Mouse (Mus musculus) liver, embryonic 13.5 days (tissue): ENCODE measurements around the gene Syk. TPM values are rescaled to one million over a fixed set of nuclear protein-coding genes. Genes with fewer than 3 reads are reported as not detected.

Experiments used
- ATAC-seq: fragments of 200-750 bp; cut with Nextera tagmentation; 2 replicates; pipeline ENCODE4 v1.8.0; 2017; ENCODE audit warnings: low read depth, mild to moderate bottlenecking, moderate number of reproducible peaks, moderate library complexity
- DNase-seq: peaks from one replicate; pipeline ENCODE4 v3.0.0; 2022
- H3K27ac ChIP-seq: fragments of 300-500 bp; sonication (generic); 2 replicates; pipeline ENCODE4 v1.5.1; 2015; ENCODE audit warnings: moderate library complexity, mild to moderate bottlenecking, inconsistent platforms
- H3K27me3 ChIP-seq: fragments of 300-500 bp; sonication (generic); 2 replicates; pipeline ENCODE4 v1.6.1; 2015; ENCODE audit warnings: mild to moderate bottlenecking, inconsistent platforms
- H3K36me3 ChIP-seq: fragments of 300-500 bp; sonication (generic); 2 replicates; pipeline ENCODE4 v1.6.1; 2015; ENCODE audit warnings: mild to moderate bottlenecking, inconsistent platforms
- H3K4me1 ChIP-seq: fragments of 300-500 bp; sonication (generic); replicated peaks from 2 replicates; pipeline ENCODE4 v1.6.1; 2015; ENCODE audit warnings: inconsistent platforms
- H3K4me2 ChIP-seq: fragments of 300-500 bp; sonication (generic); 2 replicates; pipeline ENCODE4 v1.6.1; 2015; ENCODE audit warnings: inconsistent platforms, mild to moderate bottlenecking, moderate library complexity
- H3K4me3 ChIP-seq: fragments of 300-500 bp; sonication (generic); replicated peaks from 2 replicates; pipeline ENCODE4 v1.5.1; 2015; ENCODE audit warnings: mild to moderate bottlenecking, inconsistent platforms
- H3K9ac ChIP-seq: fragments of 300-500 bp; sonication (generic); 2 replicates; pipeline ENCODE4 v1.6.1; 2015; ENCODE audit warnings: mild to moderate bottlenecking, inconsistent platforms
- H3K9me3 ChIP-seq: fragments of 300-500 bp; sonication (generic); replicated peaks from 2 replicates; pipeline ENCODE4 v1.6.1; 2016; ENCODE audit warnings: inconsistent platforms
- WGBS: fragments of 180-500 bp; shearing (Covaris S2); methylation state at CpG from one replicate; pipeline ENCODE4 v1.1.7; 2015; ENCODE audit not compliant: insufficient replicate concordance; 5-methylcytosine and 5-hydroxymethylcytosine counted together
- polyA plus RNA-seq: library from polyadenylated mRNA; unstranded; fragments of >200 nt; fragmentation: Nextera tagmentation; extraction: Ambion mirVana; gene quantifications from 2 replicates; pipeline ENCODE4 v1.2.1, GENCODE M21; 2015

Gene Syk
- polyA plus RNA-seq, 1 experiment from 2014 or later: 4.4 TPM

- H3K4me2 ChIP-seq: no peak overlapping the region
- H3K9me3 ChIP-seq: no peaks in the 10 kb centered on the region
- no peak overlapping the region for H3K4me3 ChIP-seq
- H3K27ac ChIP-seq: no peak overlapping the region
- no peaks in the 10 kb centered on the region for H3K4me1 ChIP-seq
- no peaks in the 10 kb centered on the region for H3K27me3 ChIP-seq
- 51% methylated on average over 4 of the region's 4 CpGs for WGBS
- ATAC-seq (no peak), DNase-seq (no peak)
- H3K36me3 ChIP-seq: no peaks in the 10 kb centered on the region
- H3K9ac ChIP-seq: no peak overlapping the region
These were observed 48.7 kb downstream of the Syk start for GRCm38 (mm10) chr13:52631624-52632023.

GRCm38 (mm10) chr13:52635484-52635883, 52.5 kb downstream of the Syk start:
- Histone ChIP-seq H3K36me3 (0 out of 2 replicates have a peak, but pooled peaks cover 5% of the 10 kb centered on the region), H3K4me3 (no peak overlapping the region), H3K27ac (no peak overlapping the region), H3K4me2 (no peak overlapping the region), H3K27me3 (no peaks in the 10 kb centered on the region), H3K4me1 (no peaks in the 10 kb centered on the region), H3K9me3 (no peaks in the 10 kb centered on the region), H3K9ac (no peak overlapping the region)
- ATAC-seq: no peak
- 72% methylated on average over 3 of the region's 3 CpGs for WGBS
- no peak for DNase-seq

- WGBS: 77% methylated on average over 10 of the region's 10 CpGs
These were observed 53.3 kb downstream of the Syk start for GRCm38 (mm10) chr13:52636176-52636748.

GRCm38 (mm10) chr13:52646566-52646965, 63.6 kb downstream of the Syk start:
- Histone ChIP-seq H3K36me3 (peaks cover 6% of the 10 kb centered on the region; the same call in 1 of the 2 replicates), H3K9me3 (no peaks in the 10 kb centered on the region), H3K9ac (no peak overlapping the region), H3K4me2 (no peak overlapping the region), H3K4me3 (no peak overlapping the region), H3K27ac (no peak overlapping the region), H3K27me3 (no peaks in the 10 kb centered on the region), H3K4me1 (no peaks in the 10 kb centered on the region; the same call in 1 of the 2 replicates)
- no peak for DNase-seq
- no peak for ATAC-seq
- 68% methylated on average over 3 of the region's 3 CpGs for WGBS

More at GRCm38 (mm10) chr13:52636176-52636748, 53.3 kb downstream of the Syk start:
- no peaks in the 10 kb centered on the region for H3K27me3 ChIP-seq
- H3K4me2 ChIP-seq: no peak overlapping the region
- H3K36me3 ChIP-seq: 0 out of 2 replicates have a peak, but pooled peaks cover 5% of the 10 kb centered on the region
- ATAC-seq (no peak), DNase-seq (no peak)
- H3K9ac ChIP-seq: no peak overlapping the region
- no peaks in the 10 kb centered on the region for H3K9me3 ChIP-seq
- H3K4me1 ChIP-seq: no peaks in the 10 kb centered on the region
- H3K27ac ChIP-seq: no peak overlapping the region
- H3K4me3 ChIP-seq: no peak overlapping the region

GRCm38 (mm10) chr13:52647996-52648712, 65.2 kb downstream of the Syk start:
- Histone ChIP-seq H3K4me2 (no peak overlapping the region), H3K36me3 (peaks cover 6% of the 10 kb centered on the region; the same call in 1 of the 2 replicates), H3K9ac (no peak overlapping the region), H3K27ac (no peak overlapping the region), H3K4me1 (no peaks in the 10 kb centered on the region; the same call in 1 of the 2 replicates), H3K9me3 (no peaks in the 10 kb centered on the region), H3K27me3 (no peaks in the 10 kb centered on the region), H3K4me3 (no peak overlapping the region)
- no peak for DNase-seq
- 70% methylated on average over 11 of the region's 11 CpGs for WGBS
- ATAC-seq: no peak

GRCm38 (mm10) chr13:52649791-52650418, 66.9 kb downstream of the Syk start:
- no peak for DNase-seq
- Histone ChIP-seq H3K27me3 (no peaks in the 10 kb centered on the region), H3K9ac (no peak overlapping the region), H3K4me2 (no peak overlapping the region), H3K9me3 (no peaks in the 10 kb centered on the region), H3K4me1 (no peaks in the 10 kb centered on the region; the same call in 1 of the 2 replicates), H3K27ac (no peak overlapping the region), H3K4me3 (no peak overlapping the region), H3K36me3 (peaks cover 6% of the 10 kb centered on the region; the same call in 1 of the 2 replicates)
- WGBS: 75% methylated on average over 6 of the region's 6 CpGs
- no peak for ATAC-seq

GRCm38 (mm10) chr13:52651383-52652252, 68.6 kb downstream of the Syk start:
- no peak for ATAC-seq
- Histone ChIP-seq H3K27ac (no peak overlapping the region), H3K9me3 (no peaks in the 10 kb centered on the region), H3K36me3 (no peaks in the 10 kb centered on the region), H3K27me3 (0 out of 2 replicates have a peak, but pooled peaks cover 7% of the 10 kb centered on the region), H3K4me3 (no peak overlapping the region), H3K4me1 (no peaks in the 10 kb centered on the region), H3K9ac (no peak overlapping the region), H3K4me2 (no peak overlapping the region)
- DNase-seq: no peak
- WGBS: 41% methylated on average over 11 of the region's 12 CpGs

GRCm38 (mm10) chr13:52652253-52652628, 69.3 kb downstream of the Syk start:
- H3K9me3 ChIP-seq: no peaks in the 10 kb centered on the region
- H3K9ac ChIP-seq: no peak overlapping the region
- H3K27ac ChIP-seq: no peak overlapping the region
- H3K27me3 ChIP-seq: 0 out of 2 replicates have a peak, but pooled peaks cover 7% of the 10 kb centered on the region
- no peak for ATAC-seq
- no peak for DNase-seq
- H3K36me3 ChIP-seq: no peaks in the 10 kb centered on the region
- no peaks in the 10 kb centered on the region for H3K4me1 ChIP-seq
- 70% methylated on average over 8 of the region's 8 CpGs for WGBS
- H3K4me3 ChIP-seq: no peak overlapping the region
- no peak overlapping the region for H3K4me2 ChIP-seq

- WGBS: 61% methylated on average over 12 of the region's 12 CpGs
- peaks cover 7% of the 10 kb centered on the region; the same call in 1 of the 2 replicates for H3K27me3 ChIP-seq
- H3K9ac ChIP-seq: no peak overlapping the region
- no peak overlapping the region for H3K4me2 ChIP-seq
- no peaks in the 10 kb centered on the region for H3K4me1 ChIP-seq
- no peak overlapping the region for H3K4me3 ChIP-seq
- DNase-seq: no peak
- no peak overlapping the region for H3K27ac ChIP-seq
- no peaks in the 10 kb centered on the region for H3K36me3 ChIP-seq
- H3K9me3 ChIP-seq: no peaks in the 10 kb centered on the region
- ATAC-seq: no peak
These were observed 71.3 kb downstream of the Syk start for GRCm38 (mm10) chr13:52654081-52654829.

- H3K9ac ChIP-seq: no peak overlapping the region
- no peak for DNase-seq
- no peaks in the 10 kb centered on the region for H3K4me1 ChIP-seq
- ATAC-seq: no peak
- H3K9me3 ChIP-seq: no peaks in the 10 kb centered on the region
- H3K4me2 ChIP-seq: no peak overlapping the region
- 31% methylated on average over 9 of the region's 9 CpGs for WGBS
- no peak overlapping the region for H3K27ac ChIP-seq
- no peak overlapping the region for H3K4me3 ChIP-seq
- no peaks in the 10 kb centered on the region for H3K36me3 ChIP-seq
- H3K27me3 ChIP-seq: peaks cover 7% of the 10 kb centered on the region; the same call in 1 of the 2 replicates
These were observed 71.9 kb downstream of the Syk start for GRCm38 (mm10) chr13:52654830-52655308.
